Mouse (Mus musculus) neural tube, embryonic 12.5 days (tissue): ENCODE results near the gene Cdc40. TPM values are rescaled to one million over a fixed set of nuclear protein-coding genes. Genes with fewer than 3 reads are reported as not detected.

ENCODE experiments used
- ATAC-seq: fragments of 200-750 bp; cut with Nextera tagmentation; 2 replicates; pipeline ENCODE4 v1.8.0; 2017; ENCODE audit warnings: low read depth, mild to moderate bottlenecking, moderate TSS enrichment, moderate library complexity; ENCODE audit not compliant: low FRiP score
- H3K27ac ChIP-seq: fragments of 300-500 bp; sonication (generic); 2 replicates; pipeline ENCODE4 v1.5.1; 2016
- H3K27me3 ChIP-seq: fragments of 300-500 bp; sonication (generic); replicated peaks from 2 replicates; pipeline ENCODE4 v1.6.1; 2016; ENCODE audit warnings: mild to moderate bottlenecking
- H3K36me3 ChIP-seq: fragments of 300-500 bp; sonication (generic); 2 replicates; pipeline ENCODE4 v1.6.1; 2016; ENCODE audit warnings: mild to moderate bottlenecking
- H3K4me1 ChIP-seq: fragments of 300-500 bp; sonication (generic); 2 replicates; pipeline ENCODE4 v1.6.1; 2016
- H3K4me2 ChIP-seq: fragments of 300-500 bp; sonication (generic); replicated peaks from 2 replicates; pipeline ENCODE4 v1.6.1; 2016; ENCODE audit warnings: mild to moderate bottlenecking
- H3K4me3 ChIP-seq: fragments of 300-500 bp; sonication (generic); 2 replicates; pipeline ENCODE4 v1.5.1; 2016
- H3K9ac ChIP-seq: fragments of 300-500 bp; sonication (generic); 2 replicates; pipeline ENCODE4 v1.6.1; 2016; ENCODE audit warnings: mild to moderate bottlenecking
- H3K9me3 ChIP-seq: fragments of 300-500 bp; sonication (generic); 2 replicates; pipeline ENCODE4 v1.6.1; 2016; ENCODE audit warnings: mild to moderate bottlenecking
- WGBS: fragments of 180-500 bp; shearing (Covaris S2); methylation state at CpG from one replicate; pipeline ENCODE4 v1.1.7; 2016; 5-methylcytosine and 5-hydroxymethylcytosine counted together
- polyA plus RNA-seq: library from polyadenylated mRNA; unstranded; fragments of >200 nt; fragmentation: Nextera tagmentation; extraction: Ambion mirVana; gene quantifications from 2 replicates; pipeline ENCODE4 v1.2.1, GENCODE M21; 2016

Cdc40 gene
- polyA plus RNA-seq, 1 experiment from 2014 or later: 36.8 TPM

DNA sequence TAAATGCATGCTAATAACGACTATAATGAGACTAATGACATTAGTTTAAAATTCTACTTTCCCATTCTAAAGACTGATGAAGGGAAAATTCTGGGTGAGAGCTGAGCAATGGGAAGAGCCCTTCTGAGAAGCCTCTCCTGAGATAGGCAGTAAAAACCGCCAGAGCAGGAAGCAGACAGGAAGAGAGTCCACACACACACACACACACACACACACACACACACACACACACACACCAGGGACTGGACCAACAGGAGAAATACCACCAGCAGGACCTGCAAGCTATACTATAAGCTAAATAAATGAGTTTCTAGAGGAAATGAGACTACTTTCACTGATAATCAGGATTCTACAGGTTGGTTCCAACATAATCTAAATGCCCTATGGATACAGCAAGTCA lies 27.5 kb downstream of the Cdc40 start:
- no peak for ATAC-seq
- no peak overlapping the region for H3K4me3 ChIP-seq
- no peak overlapping the region for H3K27ac ChIP-seq
- no peaks in the 10 kb centered on the region for H3K9me3 ChIP-seq
- H3K9ac ChIP-seq: no peak overlapping the region
- H3K27me3 ChIP-seq: no peaks in the 10 kb centered on the region
- no peaks in the 10 kb centered on the region for H3K4me1 ChIP-seq
- 67% methylated on average over 2 of the region's 2 CpGs for WGBS
- no peaks in the 10 kb centered on the region for H3K36me3 ChIP-seq
- no peak overlapping the region for H3K4me2 ChIP-seq

DNA sequence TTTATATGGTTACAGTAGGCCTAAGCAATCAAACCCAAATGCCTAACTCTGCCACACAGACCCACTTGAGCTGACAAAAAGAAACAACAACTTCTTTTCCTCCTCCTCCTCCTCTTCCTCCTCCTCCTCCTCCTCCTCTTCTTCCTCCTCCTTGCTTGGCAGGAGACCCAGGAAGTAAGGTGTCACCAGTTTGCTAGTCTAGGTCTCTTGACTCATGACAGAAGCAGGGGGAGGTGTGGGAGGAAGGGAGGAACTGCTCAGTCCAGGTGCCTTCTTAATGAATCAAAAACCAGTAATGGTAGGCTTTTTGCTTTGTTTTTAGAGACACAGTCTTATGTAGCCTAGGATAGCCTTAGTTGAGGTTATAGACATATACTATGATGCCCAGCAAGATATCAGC lies 32.0 kb downstream of the Cdc40 start:
- H3K9ac ChIP-seq: no peak overlapping the region
- peaks cover 12% of the 10 kb centered on the region for H3K36me3 ChIP-seq
- no peak for ATAC-seq
- H3K4me1 ChIP-seq: no peaks in the 10 kb centered on the region
- H3K4me3 ChIP-seq: no peak overlapping the region
- no peak overlapping the region for H3K27ac ChIP-seq
- no peak overlapping the region for H3K4me2 ChIP-seq
- no peaks in the 10 kb centered on the region for H3K9me3 ChIP-seq
- no peaks in the 10 kb centered on the region for H3K27me3 ChIP-seq

DNA sequence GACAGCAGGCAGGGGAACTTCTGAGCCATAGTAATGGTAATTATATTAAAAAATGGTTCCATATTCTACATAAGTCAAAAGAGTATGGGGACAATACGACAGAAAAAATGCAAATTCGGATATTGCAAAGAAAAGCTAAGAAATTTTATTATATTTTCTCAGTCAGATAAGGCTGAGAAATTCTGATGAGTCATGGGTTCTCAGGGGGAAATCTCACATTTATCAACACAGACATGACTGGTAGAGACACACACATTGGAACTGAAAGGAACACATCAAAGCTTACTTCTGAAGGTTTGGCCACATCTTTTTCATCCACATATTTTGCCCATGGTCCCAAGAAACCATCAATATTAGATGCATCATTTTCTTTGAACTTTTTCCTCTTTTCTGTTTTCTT lies 32.5 kb downstream of the Cdc40 start:
- Histone ChIP-seq H3K9me3 (no peaks in the 10 kb centered on the region), H3K27ac (no peak overlapping the region), H3K4me1 (no peaks in the 10 kb centered on the region), H3K36me3 (peaks cover 13% of the 10 kb centered on the region), H3K4me3 (no peak overlapping the region), H3K9ac (no peak overlapping the region), H3K4me2 (no peak overlapping the region), H3K27me3 (no peaks in the 10 kb centered on the region)
- ATAC-seq: no peak
- WGBS: 92% methylated on average over 2 of the region's 2 CpGs

DNA sequence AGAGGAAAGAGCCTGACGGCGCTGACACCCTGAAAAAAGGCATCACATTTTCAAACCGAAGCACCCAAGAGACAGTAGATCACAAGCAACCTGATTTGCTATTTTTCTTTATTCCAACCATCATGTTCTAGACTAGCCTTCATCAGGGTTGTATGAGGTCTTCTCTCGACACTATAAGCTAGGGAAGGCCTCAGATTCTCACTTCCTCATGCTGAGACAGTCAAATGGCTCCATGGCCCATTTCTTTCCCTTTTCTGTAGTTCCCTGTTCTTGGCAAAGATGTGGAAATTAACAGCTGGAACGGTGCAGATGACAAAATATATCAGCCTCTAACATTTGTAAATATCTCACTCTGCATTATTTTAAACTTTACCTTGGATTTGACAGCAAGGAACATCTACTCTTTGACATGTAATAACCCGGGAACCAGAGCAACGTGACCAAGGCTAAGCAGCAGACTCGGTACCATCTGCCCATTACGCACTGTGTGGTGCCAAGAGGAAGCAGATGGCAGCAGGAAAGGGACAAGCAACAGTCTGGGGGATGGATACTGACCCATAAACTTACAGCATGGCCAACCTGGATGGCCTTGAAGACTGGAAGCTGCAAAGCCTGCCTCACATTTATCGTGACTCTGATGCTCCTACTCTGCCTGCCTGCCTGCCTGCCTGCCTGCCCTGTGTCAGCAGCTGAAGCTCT lies 35.8 kb downstream of the Cdc40 start:
- Histone ChIP-seq H3K4me1 (no peaks in the 10 kb centered on the region), H3K27me3 (no peaks in the 10 kb centered on the region), H3K9me3 (no peaks in the 10 kb centered on the region), H3K4me2 (no peak overlapping the region), H3K4me3 (no peak overlapping the region), H3K27ac (no peak overlapping the region), H3K36me3 (peaks cover 29% of the 10 kb centered on the region), H3K9ac (no peak overlapping the region)
- WGBS: 94% methylated on average over 10 of the region's 10 CpGs
- ATAC-seq: no peak

DNA sequence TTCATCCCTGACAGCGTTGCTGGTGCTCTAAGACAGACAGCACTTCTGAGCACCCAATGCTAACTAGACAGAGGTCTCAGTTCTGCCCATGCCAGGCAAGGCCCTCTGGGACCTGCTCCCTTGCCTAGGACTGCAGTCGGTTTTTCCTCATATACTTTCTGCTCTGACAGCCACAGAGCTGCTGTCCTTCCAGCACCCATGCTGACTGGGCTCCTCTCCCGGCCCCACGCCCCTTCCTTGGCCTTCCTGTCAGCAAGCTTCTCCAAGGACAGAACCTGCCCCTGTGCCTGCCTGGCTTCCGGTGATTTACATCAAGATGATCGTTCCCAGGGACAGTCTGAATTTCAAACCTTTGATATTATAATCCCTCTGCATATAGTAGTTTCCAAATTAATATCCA lies 37.5 kb downstream of the Cdc40 start:
- H3K4me1 ChIP-seq: no peaks in the 10 kb centered on the region
- no peak overlapping the region for H3K27ac ChIP-seq
- no peak for ATAC-seq
- no peak overlapping the region for H3K9ac ChIP-seq
- peaks cover 43% of the 10 kb centered on the region for H3K36me3 ChIP-seq
- no peak overlapping the region for H3K4me2 ChIP-seq
- no peaks in the 10 kb centered on the region for H3K27me3 ChIP-seq
- H3K4me3 ChIP-seq: no peak overlapping the region
- WGBS: 83% methylated on average over 6 of the region's 6 CpGs
- no peaks in the 10 kb centered on the region for H3K9me3 ChIP-seq

DNA sequence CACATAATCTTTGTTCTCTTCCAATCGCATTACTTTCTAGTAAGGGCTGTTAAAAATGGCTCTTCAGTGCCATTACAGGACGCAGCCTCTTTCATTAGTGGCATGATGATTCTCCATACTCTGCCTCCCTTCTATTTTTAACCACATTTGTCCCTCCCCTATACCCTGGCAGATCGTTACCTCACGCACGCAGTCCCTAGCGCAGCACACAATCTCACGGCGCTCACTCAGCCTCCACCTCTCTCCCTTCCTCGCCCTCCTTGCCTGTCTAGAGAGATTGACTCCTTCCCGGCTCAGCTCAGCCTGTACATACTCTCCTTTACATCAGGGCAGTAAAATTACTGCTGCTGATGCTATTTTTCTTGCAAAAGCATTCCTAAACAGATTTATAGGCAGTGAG lies 38.6 kb downstream of the Cdc40 start:
- 78% methylated on average over 10 of the region's 10 CpGs for WGBS
- Histone ChIP-seq H3K9me3 (no peaks in the 10 kb centered on the region), H3K4me3 (no peak overlapping the region), H3K27ac (no peak overlapping the region), H3K36me3 (peaks cover 44% of the 10 kb centered on the region), H3K9ac (no peak overlapping the region), H3K4me1 (no peaks in the 10 kb centered on the region), H3K4me2 (no peak overlapping the region), H3K27me3 (no peaks in the 10 kb centered on the region)
- peak; percentile 63; the same call in 1 of the 2 replicates for ATAC-seq

DNA sequence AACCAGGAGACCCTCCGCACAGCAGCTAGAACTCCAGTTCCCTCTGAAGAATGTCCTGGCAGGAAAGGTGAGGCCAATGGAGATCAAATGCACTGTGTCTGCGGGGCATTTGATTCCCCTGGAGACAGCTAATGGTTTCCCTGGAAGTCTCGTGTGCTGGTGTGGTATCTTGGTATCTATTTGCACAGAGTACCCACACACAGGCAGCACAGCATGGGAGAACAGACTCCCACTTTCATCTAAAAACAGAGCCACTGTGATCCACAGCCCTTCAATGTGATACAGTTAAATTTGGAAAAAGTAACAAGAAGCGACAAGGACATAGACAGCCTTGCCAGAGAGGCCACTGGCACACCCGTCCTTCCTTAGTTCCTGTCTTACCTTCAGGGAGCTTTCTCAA lies 39.3 kb downstream of the Cdc40 start:
- ATAC-seq: no peak
- 85% methylated on average over 5 of the region's 5 CpGs for WGBS
- no peak overlapping the region for H3K4me2 ChIP-seq

DNA sequence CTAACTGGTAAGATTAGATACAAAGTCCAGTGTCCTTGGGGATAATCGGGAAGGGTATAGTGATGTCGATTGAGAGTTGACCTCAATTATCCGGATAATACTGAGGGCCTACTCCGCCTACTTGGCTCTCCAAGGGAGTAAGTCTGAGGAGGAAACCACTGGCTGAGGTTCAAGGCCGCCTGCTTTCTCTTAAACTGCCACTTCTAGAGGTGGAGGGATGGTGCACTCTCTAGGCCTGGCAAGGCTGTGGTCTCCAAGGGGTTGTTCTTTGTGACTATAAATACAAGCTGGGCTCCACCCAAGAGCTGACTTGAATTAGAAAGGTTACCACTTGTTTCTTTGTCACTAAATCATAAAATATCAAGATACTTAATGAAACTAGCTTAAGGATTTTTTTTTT lies 43.0 kb downstream of the Cdc40 start:
- H3K4me2 ChIP-seq: no peak overlapping the region
- peaks cover 38% of the 10 kb centered on the region for H3K36me3 ChIP-seq
- H3K9ac ChIP-seq: no peak overlapping the region
- WGBS: 91% methylated on average over 5 of the region's 5 CpGs
- H3K27me3 ChIP-seq: no peaks in the 10 kb centered on the region
- H3K27ac ChIP-seq: no peak overlapping the region
- no peak for ATAC-seq
- H3K4me3 ChIP-seq: no peak overlapping the region
- H3K9me3 ChIP-seq: no peaks in the 10 kb centered on the region
- H3K4me1 ChIP-seq: no peaks in the 10 kb centered on the region

More for the DNA sequence above, 39.3 kb downstream of the Cdc40 start:
- Histone ChIP-seq H3K36me3 (peaks cover 44% of the 10 kb centered on the region), H3K4me3 (no peak overlapping the region), H3K4me1 (no peaks in the 10 kb centered on the region), H3K9me3 (no peaks in the 10 kb centered on the region), H3K27me3 (no peaks in the 10 kb centered on the region), H3K9ac (no peak overlapping the region), H3K27ac (no peak overlapping the region)

DNA sequence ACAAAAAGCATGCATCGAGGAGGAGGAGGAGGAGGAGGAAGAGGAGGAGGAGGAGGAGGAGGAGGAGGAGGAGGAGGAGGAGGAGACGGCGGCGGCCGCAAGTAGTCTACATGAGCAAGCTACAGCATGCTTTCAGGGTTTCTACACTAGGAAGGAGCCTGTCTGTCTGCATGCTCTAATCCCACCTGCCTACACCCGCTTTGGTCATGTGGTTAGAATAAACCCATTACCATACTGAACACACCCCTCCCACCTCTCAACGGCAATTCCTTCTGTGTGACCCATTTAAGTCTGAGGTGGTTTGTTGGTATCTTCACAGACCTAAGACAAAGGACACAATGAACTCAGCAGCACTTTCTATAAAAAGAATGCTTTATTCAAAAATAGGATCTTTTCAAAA lies 51.8 kb downstream of the Cdc40 start:
- Histone ChIP-seq H3K4me1 (no peaks in the 10 kb centered on the region), H3K4me3 (no peak overlapping the region), H3K27ac (no peak overlapping the region), H3K9me3 (no peaks in the 10 kb centered on the region), H3K36me3 (peaks cover 29% of the 10 kb centered on the region), H3K9ac (no peak overlapping the region), H3K27me3 (no peaks in the 10 kb centered on the region), H3K4me2 (no peak overlapping the region)
- no peak for ATAC-seq
- 94% methylated on average over 6 of the region's 7 CpGs for WGBS

DNA sequence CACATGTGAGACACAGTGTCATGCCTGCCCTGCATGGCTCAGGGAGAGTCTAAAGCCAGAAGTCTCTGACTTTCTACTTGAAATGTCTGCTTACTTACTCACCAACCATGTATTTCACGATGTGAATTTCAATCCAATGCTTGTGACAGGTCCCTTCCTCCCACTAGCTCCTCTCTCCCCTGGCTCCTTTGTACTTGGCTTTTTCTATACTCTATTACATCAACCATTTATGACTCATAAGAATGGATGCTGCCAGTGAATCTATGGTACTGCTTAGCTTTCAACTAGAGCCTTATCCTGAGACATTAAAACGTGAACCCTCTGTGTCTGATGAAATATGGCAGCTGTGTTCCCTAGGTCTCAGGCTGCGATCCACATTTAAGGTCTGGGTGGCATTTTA lies 52.8 kb downstream of the Cdc40 start:
- H3K4me3 ChIP-seq: no peak overlapping the region
- H3K9me3 ChIP-seq: no peaks in the 10 kb centered on the region
- H3K36me3 ChIP-seq: peaks cover 25% of the 10 kb centered on the region
- H3K9ac ChIP-seq: no peak overlapping the region
- WGBS: 94% methylated on average over 3 of the region's 3 CpGs
- H3K4me1 ChIP-seq: no peaks in the 10 kb centered on the region
- no peaks in the 10 kb centered on the region for H3K27me3 ChIP-seq
- H3K27ac ChIP-seq: no peak overlapping the region
- no peak overlapping the region for H3K4me2 ChIP-seq
- no peak for ATAC-seq

DNA sequence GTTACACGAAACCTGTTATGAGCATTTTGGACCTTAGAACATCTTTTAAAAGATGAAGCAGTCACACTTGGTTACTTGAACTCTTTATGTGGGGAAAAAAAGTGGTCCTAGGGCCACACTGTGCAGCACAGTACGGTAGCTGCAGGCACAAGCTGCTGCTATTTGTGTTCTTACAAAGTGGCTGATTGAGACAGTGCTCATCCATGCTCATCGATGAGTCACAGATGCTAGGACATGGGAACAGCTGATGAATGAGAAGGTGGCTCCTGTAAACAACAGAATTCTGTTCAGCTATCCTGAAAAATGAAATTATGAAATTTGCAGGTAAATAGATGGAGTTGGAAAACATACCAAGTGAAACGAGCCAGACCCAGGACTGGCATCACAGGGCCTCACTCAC lies 55.4 kb downstream of the Cdc40 start:
- Histone ChIP-seq H3K27me3 (no peaks in the 10 kb centered on the region), H3K27ac (no peak overlapping the region), H3K4me2 (no peak overlapping the region), H3K4me3 (no peak overlapping the region), H3K9ac (no peak overlapping the region), H3K4me1 (no peaks in the 10 kb centered on the region), H3K36me3 (peaks cover 11% of the 10 kb centered on the region), H3K9me3 (no peaks in the 10 kb centered on the region)
- WGBS: 92% methylated on average over 4 of the region's 4 CpGs
- no peak for ATAC-seq

DNA sequence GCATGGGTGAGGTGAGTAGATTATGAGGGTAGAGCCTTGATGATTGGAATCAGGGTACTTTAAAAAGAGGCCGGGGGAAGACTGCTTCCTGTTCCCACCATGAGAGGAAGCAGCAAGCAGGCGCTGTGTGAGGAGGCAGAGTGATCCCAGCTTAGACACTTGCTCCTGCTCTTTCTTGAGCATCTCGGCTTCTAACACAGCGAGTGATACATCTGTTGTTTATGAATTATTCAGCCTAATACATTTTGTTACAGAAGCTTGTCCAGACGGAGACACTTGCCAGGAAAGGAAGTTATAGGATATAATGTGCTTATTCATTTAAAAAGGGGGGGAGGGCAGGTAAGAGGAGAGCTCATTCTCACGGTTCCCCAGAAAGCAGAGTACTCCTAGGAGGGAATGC lies 57.2 kb downstream of the Cdc40 start:
- WGBS: 77% methylated on average over 6 of the region's 6 CpGs
- no peak for ATAC-seq
- Histone ChIP-seq H3K27me3 (no peaks in the 10 kb centered on the region), H3K4me3 (no peak overlapping the region), H3K9ac (no peak overlapping the region), H3K27ac (no peak overlapping the region), H3K4me2 (no peak overlapping the region), H3K4me1 (no peaks in the 10 kb centered on the region), H3K36me3 (peaks cover 3% of the 10 kb centered on the region; the same call in 1 of the 2 replicates), H3K9me3 (no peaks in the 10 kb centered on the region)

DNA sequence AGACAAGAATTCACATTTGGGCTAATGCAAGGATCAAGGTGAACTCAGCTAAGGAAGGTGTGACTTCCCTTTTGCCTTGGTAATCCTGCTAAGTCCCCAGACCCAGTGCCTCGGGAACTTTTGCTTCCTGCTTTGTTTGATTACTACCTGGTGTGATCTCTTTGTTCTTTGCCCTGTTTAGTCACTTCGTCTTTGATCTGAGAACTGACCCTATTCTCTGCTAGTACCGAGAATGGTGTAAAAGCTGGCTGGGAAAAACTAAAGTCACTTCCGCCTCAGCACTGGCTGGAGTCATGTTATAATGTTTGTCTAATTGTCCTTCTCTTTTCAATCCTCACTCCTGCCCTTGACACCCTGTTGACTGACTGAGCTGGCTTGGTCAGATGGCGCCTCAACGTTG lies 66.6 kb downstream of the Cdc40 start:
- WGBS: 55% methylated on average over 6 of the region's 6 CpGs

More for the DNA sequence above, 66.6 kb downstream of the Cdc40 start:
- Histone ChIP-seq H3K4me2 (no peak overlapping the region), H3K9ac (no peak overlapping the region), H3K4me1 (no peaks in the 10 kb centered on the region), H3K27ac (no peak overlapping the region), H3K9me3 (no peaks in the 10 kb centered on the region), H3K27me3 (no peaks in the 10 kb centered on the region), H3K4me3 (no peak overlapping the region), H3K36me3 (no peaks in the 10 kb centered on the region)
- ATAC-seq: no peak
